Mouse (Mus musculus) megakaryocyte, adult 5-6 weeks (primary cell): ENCODE measurements around the gene Ttyh3. TPM values are rescaled to one million over a fixed set of nuclear protein-coding genes. Genes with fewer than 3 reads are reported as not detected.

Experiments used
- ATAC-seq: 2 replicates; pipeline ENCODE4 v1.8.0; 2016; ENCODE audit warnings: mild to moderate bottlenecking, inconsistent platforms; ENCODE audit not compliant: poor library complexity, severe bottlenecking
- total RNA-seq, 2 experiments: library from RNA; stranded (forward) in 1 of 2; stranded (reverse) in 1 of 2; fragments of 153-499, 151-499 nt in 1 of 2; fragments of 221-1000, 200-1000 nt in 1 of 2; gene quantifications; 2 replicates each; pipeline versions ENCODE4 v1.2.3 to v1.2.4; 2015 to 2017

The Ttyh3 gene
- total RNA-seq, 2 experiments from 2014 or later, result 8.0 to 46.0 TPM

DNA sequence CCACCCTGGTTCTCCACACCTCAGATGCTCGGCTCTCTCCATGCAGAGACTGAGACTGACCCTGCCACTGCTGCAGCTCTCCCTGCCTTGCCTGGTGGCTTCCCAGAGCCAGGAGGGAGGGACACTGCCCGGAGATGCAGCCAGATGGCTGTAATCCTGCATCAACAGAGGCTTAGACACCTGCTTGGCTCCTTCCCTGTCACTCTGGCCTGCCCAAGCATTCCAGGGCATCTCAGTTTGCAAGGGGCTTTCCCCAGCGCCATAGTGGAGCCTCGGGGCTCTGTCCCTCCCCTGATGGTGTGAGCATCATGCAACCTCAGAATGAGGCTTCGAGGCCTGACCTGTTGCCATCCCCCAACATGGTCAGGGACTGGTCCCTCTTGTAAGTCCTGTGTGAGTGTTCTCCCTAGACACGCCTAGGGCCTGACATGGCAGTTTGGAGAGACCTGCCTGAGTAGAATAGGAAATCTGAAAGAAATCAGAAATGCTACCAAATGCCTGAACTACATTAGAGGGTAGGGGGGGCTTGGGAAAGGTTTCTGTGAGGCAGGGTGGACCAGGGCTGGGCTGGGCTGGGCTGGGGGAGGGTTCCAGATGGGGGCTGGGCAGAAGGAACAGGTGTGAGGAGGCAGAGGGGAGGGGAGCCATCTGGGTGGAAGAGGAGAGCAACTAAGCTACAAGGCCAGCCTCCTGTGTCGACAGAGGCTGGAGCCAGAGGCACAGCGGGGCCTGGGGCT is 65.7 kb downstream of the Ttyh3 start:
- ATAC-seq, result no peak

DNA sequence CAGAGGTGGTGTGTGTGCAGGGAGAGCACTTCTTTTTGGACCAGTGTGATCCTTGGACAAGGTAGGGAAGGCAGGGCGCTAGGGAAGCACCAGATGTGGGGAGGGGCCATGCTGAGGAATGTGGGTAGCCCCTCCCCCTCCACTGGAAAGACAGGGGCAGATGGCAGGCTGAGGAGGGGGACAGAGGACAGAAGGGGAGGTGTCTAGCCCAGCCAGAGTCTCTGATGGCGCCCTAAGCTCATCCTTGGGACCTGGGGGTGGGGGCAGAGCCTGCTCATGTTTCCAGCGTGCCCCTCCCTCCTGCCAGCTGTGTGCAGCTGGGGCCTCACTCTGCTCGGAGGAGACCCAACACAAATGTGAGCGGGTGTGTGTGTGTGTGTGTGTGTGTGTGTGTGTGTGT is 67.3 kb downstream of the Ttyh3 start:
- no peak for ATAC-seq

DNA sequence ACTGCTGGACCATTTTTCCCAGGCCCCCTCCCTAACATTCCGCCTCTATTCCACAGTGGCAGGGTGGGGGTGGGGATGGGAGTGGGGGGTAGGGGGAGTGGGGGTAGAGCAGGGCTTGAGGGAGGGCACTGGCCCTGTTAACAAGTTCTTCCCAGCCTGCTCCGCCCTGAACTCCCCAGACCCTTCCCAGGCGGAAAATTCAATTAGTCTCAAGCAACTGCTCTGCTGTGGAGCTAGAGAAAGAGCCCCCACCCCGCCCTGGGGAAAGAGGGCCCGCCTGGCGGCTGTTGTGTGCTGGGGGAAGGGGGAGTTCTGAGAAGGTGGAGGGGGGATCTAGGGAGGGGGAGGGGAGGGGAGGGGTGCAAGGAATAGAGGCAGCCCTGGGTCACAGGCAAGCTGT is 69.1 kb downstream of the Ttyh3 start:
- ATAC-seq, result no peak

DNA sequence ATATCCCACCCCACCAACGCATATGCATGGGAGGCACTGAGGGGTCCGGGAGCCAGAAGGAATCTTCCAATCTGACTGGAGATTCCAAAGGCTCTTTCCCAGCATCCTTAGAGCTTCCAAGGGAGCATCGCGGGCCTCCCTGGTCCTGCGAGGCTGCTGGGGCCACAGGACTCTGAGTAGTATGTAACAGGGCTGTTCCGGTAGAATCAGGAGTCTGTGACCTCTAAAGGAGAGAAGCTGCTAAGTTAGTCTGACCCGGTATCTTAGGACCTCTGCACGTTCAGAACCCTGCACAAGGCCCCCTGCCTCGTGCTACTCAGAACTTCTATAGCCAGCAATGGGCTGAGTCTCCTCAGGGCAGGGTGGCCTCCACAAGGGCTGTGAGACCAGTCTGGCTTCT is 69.6 kb downstream of the Ttyh3 start:
- ATAC-seq, result no peak

DNA sequence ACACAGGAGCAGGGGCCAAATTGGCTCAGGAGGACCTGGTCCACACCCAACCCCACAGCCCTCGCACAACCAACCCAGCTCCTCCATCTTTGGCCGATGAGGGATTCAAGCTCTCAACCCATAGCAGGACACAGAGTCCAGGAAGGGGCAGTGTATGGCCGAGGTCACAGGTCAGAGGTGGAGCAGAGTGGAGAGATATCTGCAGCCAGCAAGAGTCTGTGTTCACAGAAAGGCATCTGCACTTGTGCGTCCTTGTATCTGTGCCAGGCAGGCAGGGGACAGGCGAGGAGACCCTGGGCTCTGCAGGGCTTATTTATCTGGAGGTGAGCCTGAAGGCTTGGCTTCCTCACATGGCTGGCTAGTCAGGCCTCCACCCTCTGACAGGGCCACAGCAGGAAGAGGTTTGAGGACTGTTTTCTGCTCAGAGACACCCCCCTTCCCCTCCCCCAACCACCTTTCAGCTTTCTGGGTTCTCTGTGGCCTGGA is 73.4 kb downstream of the Ttyh3 start:
- no peak for ATAC-seq

DNA sequence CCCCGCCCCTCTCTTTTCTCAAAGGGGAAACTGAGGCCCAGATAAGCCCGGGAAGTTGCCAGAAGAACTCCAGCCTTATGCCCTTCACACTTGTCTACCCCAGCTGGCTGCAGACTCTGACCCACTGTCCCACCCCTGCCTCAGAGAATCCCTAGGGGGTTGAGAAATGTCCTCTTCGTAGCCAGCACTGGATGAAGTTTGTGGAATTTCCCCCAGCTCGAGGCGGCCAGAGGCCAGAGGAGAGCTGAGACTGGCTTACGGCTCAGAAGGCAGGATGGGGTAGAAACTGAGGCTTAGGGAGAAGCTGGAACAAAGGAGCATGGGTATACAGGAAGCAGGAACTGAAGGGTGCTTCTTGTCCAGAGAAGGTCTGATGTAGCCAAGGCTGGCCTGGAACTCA is 76.2 kb downstream of the Ttyh3 start:
- no peak for ATAC-seq

DNA sequence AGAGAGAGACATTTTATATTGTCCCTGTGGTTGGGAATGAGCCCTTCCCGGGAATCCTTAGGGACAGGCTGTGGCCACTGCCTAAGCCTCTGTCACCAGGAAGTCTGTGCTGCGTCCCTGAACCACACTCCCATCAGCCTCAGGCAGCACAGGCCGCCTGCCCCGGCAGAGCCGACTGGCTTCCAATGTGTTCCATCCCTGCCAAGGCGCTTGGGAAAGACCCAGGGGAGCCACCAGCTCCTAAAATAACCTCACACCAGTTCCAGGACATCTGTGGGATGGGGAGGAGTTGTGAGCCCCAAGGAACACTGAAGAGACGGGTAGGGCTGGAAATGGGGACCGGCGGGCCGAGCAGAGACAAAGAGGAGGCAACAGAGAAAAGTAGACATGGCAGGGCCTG is 77.2 kb downstream of the Ttyh3 start:
- ATAC-seq, result no peak

DNA sequence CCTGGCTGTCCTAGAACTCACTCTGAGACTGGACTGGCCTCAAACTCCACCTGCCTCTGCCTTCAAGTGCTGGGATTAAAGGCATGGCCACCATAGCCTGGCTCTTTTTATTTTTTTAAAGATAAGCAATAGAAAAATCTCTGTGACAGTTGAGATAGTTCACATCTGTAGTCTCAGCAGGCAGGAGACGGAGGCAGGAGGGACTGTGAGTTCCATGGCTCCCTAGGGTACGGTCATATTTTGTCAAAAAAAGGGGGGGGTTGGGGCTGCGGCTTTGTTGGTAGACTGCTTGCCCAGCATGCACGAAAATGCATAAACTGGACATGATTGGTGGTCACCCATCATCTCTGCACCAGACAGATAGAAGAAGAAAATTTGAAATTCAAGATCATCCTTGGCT is 77.6 kb downstream of the Ttyh3 start:
- no peak for ATAC-seq

Other genes with a start within 250 kb of the Ttyh3 start
- 82.3 and 108 TPM in 2 replicates for gene Eif3b, start 229.7 kb downstream of the Ttyh3 start, total RNA-seq (2015)
- gene Eif3b, start 229.7 kb downstream of the Ttyh3 start, total RNA-seq (2017), result 43.2 and 74.9 TPM in 2 replicates
- not detected in 2 replicates for gene Gm4869, start 203.4 kb downstream of the Ttyh3 start, total RNA-seq (2015)
- gene Gm4869, start 203.4 kb downstream of the Ttyh3 start, total RNA-seq (2017), result not detected in 2 replicates
- gene Chst12, start 143.5 kb downstream of the Ttyh3 start, total RNA-seq (2015), result 89.4 and 92.0 TPM in 2 replicates
- 41.7 and 44.5 TPM in 2 replicates for gene Chst12, start 143.5 kb downstream of the Ttyh3 start, total RNA-seq (2017)
- not detected in 2 replicates for gene Grifin, start 84.0 kb downstream of the Ttyh3 start, total RNA-seq (2015)
- not detected in 2 replicates for gene Grifin, start 84.0 kb downstream of the Ttyh3 start, total RNA-seq (2017)
- 21.3 and 23.2 TPM in 2 replicates for gene Lfng, start 41.7 kb downstream of the Ttyh3 start, total RNA-seq (2015)
- gene Lfng, start 41.7 kb downstream of the Ttyh3 start, total RNA-seq (2017), result 48.0 and 54.2 TPM in 2 replicates
- gene Iqce, start 53.3 kb upstream of the Ttyh3 start, total RNA-seq (2015), result 5.1 and 10.1 TPM in 2 replicates
- 4.7 and 7.2 TPM in 2 replicates for gene Iqce, start 53.3 kb upstream of the Ttyh3 start, total RNA-seq (2017)
- 6.4 and 6.8 TPM in 2 replicates for gene Brat1, start 56.0 kb upstream of the Ttyh3 start, total RNA-seq (2015)
- 7.8 and 11.1 TPM in 2 replicates for gene Brat1, start 56.0 kb upstream of the Ttyh3 start, total RNA-seq (2017)
- 2.5 and 4.4 TPM in 2 replicates for gene Amz1, start 75.1 kb upstream of the Ttyh3 start, total RNA-seq (2015)
- gene Amz1, start 75.1 kb upstream of the Ttyh3 start, total RNA-seq (2017), result 3.0 and 4.4 TPM in 2 replicates
- 21.0 and 24.6 TPM in 2 replicates for gene Gna12, start 181.4 kb upstream of the Ttyh3 start, total RNA-seq (2015)
- gene Gna12, start 181.4 kb upstream of the Ttyh3 start, total RNA-seq (2017), result 15.9 and 20.3 TPM in 2 replicates